Mouse (Mus musculus): ENCODE data around the gene Lgmn. TPM values are rescaled to one million over a fixed set of nuclear protein-coding genes. Genes with fewer than 3 reads are reported as not detected.

Gene Lgmn
- polyA plus RNA-seq, 1 experiment: 73.8 TPM

DNA sequence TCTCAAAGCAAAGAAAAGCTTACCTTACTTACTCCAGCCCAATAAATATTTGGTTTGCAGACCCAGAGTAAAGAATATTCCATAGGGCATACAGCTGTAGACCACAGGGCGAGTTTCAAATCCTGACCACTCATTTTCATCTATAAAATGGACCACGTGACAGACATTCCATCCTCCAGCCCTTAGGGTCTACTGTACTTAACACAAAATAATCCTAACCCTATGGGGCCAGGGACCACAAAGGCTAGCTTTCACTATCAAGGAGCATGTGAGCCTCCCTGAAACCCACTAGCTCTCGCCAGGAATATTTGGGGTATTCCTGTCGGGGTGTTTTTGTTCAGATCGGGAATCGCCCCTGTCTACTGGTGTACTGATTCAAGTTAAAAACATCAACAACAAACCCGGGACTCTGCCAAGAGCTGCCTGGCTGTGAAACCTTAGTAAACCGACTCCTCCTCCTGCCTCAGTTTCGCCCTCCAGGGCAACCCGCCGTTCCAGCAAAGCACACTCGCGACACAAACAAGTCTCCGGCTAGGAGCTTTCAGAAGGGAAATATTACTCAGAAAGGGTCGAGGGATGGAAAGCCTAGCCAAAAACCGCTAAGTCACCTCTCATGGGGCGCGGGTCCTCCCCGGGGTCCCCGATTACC is 506 bp downstream of the Lgmn start:
- H3K4me1 ChIP-seq (ENCODE audit: control insufficient read depth, insufficient read depth, low read length): 0 out of 2 replicates have a peak, but pooled peaks cover 2% of the 10 kb centered on the region
- H3K4me3 ChIP-seq (ENCODE audit: insufficient read depth, low read length): peak overlapping the region; percentile 85
- H3K27ac ChIP-seq (ENCODE audit: insufficient read depth, low read length): no peak overlapping the region
- no peak for TF ChIP-seq POLR2A (IDR thresholded peaks at IDR 0.05; ENCODE audit: low read depth, low read length)
- TF ChIP-seq CTCF (IDR thresholded peaks at IDR 0.05; ENCODE audit: borderline replicate concordance, insufficient read depth, low read length): no peak

DNA sequence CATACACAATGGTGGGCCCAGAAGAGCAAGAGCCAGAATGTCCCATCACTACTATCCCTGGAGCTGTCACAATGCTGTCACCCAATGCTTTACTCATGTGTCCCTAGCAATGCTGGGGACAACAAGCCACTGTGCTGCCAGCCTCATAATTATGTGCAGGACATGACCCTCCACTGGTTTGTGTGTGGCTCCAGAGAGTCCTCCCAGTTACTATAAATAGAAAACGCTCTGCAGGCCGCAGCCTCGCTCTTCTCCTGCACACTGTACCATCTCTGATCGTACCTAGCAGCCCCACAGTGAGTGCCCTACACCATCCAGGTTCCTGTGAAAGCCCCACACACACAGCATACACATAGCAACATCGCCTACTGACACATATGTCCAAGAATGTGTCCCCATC is 1.7 kb downstream of the Lgmn start:
- no peak overlapping the region for H3K27ac ChIP-seq (ENCODE audit: insufficient read depth, low read length)
- TF ChIP-seq CTCF (IDR thresholded peaks at IDR 0.05; ENCODE audit: borderline replicate concordance, insufficient read depth, low read length) (no peak), POLR2A (IDR thresholded peaks at IDR 0.05; ENCODE audit: low read depth, low read length) (no peak)
- no peak overlapping the region for H3K4me3 ChIP-seq (ENCODE audit: insufficient read depth, low read length)
- 0 out of 2 replicates have a peak, but pooled peaks cover 2% of the 10 kb centered on the region for H3K4me1 ChIP-seq (ENCODE audit: control insufficient read depth, insufficient read depth, low read length)

DNA sequence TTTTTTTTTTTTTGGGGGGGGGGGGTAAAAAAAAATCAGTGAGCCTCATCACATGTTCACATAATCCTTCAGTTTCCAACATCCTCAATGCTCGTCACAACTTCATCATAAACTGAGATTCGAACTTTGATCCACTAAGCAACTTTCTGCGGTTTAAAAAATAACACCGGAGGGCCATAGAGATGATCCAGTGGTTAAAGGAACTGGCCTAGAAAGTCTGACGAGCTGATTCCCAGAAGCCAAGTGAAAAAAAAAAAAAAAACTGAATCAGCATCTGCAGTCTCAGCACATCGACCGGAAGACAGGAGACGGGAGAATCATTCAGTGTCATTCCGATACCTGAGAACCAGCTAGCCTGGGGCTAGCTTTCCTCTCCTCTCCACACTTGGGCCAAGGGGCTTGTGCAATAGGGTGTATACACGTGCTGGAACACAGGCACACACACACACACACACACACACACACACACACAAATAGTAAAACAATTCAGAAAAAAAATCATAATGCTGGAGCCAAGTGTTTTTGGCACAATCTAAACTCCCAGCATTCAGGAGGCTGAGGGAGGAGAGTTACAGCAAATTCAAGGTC is 2.6 kb downstream of the Lgmn start:
- H3K27ac ChIP-seq (ENCODE audit: insufficient read depth, low read length): no peak overlapping the region
- no peak overlapping the region for H3K4me3 ChIP-seq (ENCODE audit: insufficient read depth, low read length)
- no peak for TF ChIP-seq CTCF (IDR thresholded peaks at IDR 0.05; ENCODE audit: borderline replicate concordance, insufficient read depth, low read length)
- TF ChIP-seq POLR2A (IDR thresholded peaks at IDR 0.05; ENCODE audit: low read depth, low read length): no peak
- H3K4me1 ChIP-seq (ENCODE audit: control insufficient read depth, insufficient read depth, low read length): peaks cover 6% of the 10 kb centered on the region

GRCm38 (mm10) chr12:102434107-102434506 is 5.5 kb downstream of the Lgmn start:
- no peak overlapping the region for H3K27ac ChIP-seq (ENCODE audit: insufficient read depth, low read length)
- no peak overlapping the region for H3K4me3 ChIP-seq (ENCODE audit: insufficient read depth, low read length)
- no peak for TF ChIP-seq POLR2A (IDR thresholded peaks at IDR 0.05; ENCODE audit: low read depth, low read length)
- no peak for TF ChIP-seq CTCF (IDR thresholded peaks at IDR 0.05; ENCODE audit: borderline replicate concordance, insufficient read depth, low read length)
- peaks cover 10% of the 10 kb centered on the region for H3K4me1 ChIP-seq (ENCODE audit: control insufficient read depth, insufficient read depth, low read length)

DNA sequence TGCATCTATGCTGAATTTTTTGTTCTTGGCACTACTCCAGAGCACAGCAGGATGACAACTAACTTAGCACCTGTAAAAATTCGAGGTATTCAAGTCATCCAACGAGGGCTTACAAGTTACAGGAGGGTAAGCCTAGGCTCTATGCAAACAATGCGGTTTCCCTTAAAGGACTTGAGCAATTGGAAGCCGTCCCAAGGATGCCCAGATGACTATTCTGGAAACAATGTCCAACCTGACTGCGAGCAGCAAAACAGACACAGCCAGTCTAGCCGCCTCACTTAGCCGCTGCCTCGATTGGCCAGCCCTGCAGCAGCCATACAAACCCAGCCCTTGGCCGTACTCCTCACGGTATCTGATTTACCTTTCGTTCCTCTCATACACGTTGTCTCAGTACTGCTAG is 7.4 kb downstream of the Lgmn start:
- H3K27ac ChIP-seq (ENCODE audit: insufficient read depth, low read length): no peak overlapping the region
- no peak overlapping the region for H3K4me3 ChIP-seq (ENCODE audit: insufficient read depth, low read length)
- TF ChIP-seq CTCF (IDR thresholded peaks at IDR 0.05; ENCODE audit: borderline replicate concordance, insufficient read depth, low read length) (no peak), POLR2A (IDR thresholded peaks at IDR 0.05; ENCODE audit: low read depth, low read length) (no peak)
- peaks cover 7% of the 10 kb centered on the region for H3K4me1 ChIP-seq (ENCODE audit: control insufficient read depth, insufficient read depth, low read length)

DNA sequence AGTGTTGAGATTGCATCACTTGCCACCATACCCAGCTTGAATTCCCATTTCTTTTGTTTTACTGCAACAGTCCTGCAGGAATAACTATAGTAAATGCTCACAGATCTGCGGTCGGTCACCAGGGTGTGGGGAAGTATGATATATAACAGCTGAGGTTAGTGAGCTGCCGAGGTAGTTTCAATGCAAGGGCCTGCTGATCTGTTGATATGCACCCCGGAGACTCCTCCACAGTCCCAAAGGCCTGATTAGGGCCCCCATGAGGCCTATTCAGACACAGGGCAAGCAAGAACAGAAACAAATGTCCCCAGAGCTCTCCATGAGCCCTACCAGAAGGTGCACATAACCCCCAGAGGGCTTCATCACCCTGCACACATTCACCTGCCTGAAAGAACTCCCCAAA is 9.4 kb downstream of the Lgmn start:
- Histone ChIP-seq H3K27ac (ENCODE audit: insufficient read depth, low read length) (no peak overlapping the region), H3K4me3 (ENCODE audit: insufficient read depth, low read length) (no peak overlapping the region), H3K4me1 (ENCODE audit: control insufficient read depth, insufficient read depth, low read length) (peaks cover 7% of the 10 kb centered on the region)
- TF ChIP-seq CTCF (IDR thresholded peaks at IDR 0.05; ENCODE audit: borderline replicate concordance, insufficient read depth, low read length) (no peak), POLR2A (IDR thresholded peaks at IDR 0.05; ENCODE audit: low read depth, low read length) (no peak)

GRCm38 (mm10) chr12:102429656-102430055 is 10.0 kb downstream of the Lgmn start:
- H3K27ac ChIP-seq (ENCODE audit: insufficient read depth, low read length): no peak overlapping the region
- TF ChIP-seq CTCF (IDR thresholded peaks at IDR 0.05; ENCODE audit: borderline replicate concordance, insufficient read depth, low read length) (no peak), POLR2A (IDR thresholded peaks at IDR 0.05; ENCODE audit: low read depth, low read length) (no peak)
- peaks cover 7% of the 10 kb centered on the region for H3K4me1 ChIP-seq (ENCODE audit: control insufficient read depth, insufficient read depth, low read length)
- no peak overlapping the region for H3K4me3 ChIP-seq (ENCODE audit: insufficient read depth, low read length)

- Histone ChIP-seq H3K27ac (ENCODE audit: insufficient read depth, low read length) (no peak overlapping the region), H3K4me3 (ENCODE audit: insufficient read depth, low read length) (no peak overlapping the region), H3K4me1 (ENCODE audit: control insufficient read depth, insufficient read depth, low read length) (no peaks in the 10 kb centered on the region; the same call in 1 of the 2 replicates)
- TF ChIP-seq POLR2A (IDR thresholded peaks at IDR 0.05; ENCODE audit: low read depth, low read length) (no peak), CTCF (IDR thresholded peaks at IDR 0.05; ENCODE audit: borderline replicate concordance, insufficient read depth, low read length) (no peak)
Observed at GRCm38 (mm10) chr12:102426285-102426684, 13.3 kb downstream of the Lgmn start.

GRCm38 (mm10) chr12:102425048-102425578 is 14.5 kb downstream of the Lgmn start:
- H3K27ac ChIP-seq (ENCODE audit: insufficient read depth, low read length): no peak overlapping the region
- no peak for TF ChIP-seq CTCF (IDR thresholded peaks at IDR 0.05; ENCODE audit: borderline replicate concordance, insufficient read depth, low read length)
- no peak for TF ChIP-seq POLR2A (IDR thresholded peaks at IDR 0.05; ENCODE audit: low read depth, low read length)
- no peak overlapping the region for H3K4me3 ChIP-seq (ENCODE audit: insufficient read depth, low read length)
- no peaks in the 10 kb centered on the region; the same call in 1 of the 2 replicates for H3K4me1 ChIP-seq (ENCODE audit: control insufficient read depth, insufficient read depth, low read length)

- Histone ChIP-seq H3K4me1 (ENCODE audit: control insufficient read depth, insufficient read depth, low read length) (no peaks in the 10 kb centered on the region; the same call in 1 of the 2 replicates), H3K4me3 (ENCODE audit: insufficient read depth, low read length) (no peak overlapping the region), H3K27ac (ENCODE audit: insufficient read depth, low read length) (no peak overlapping the region)
- TF ChIP-seq CTCF (IDR thresholded peaks at IDR 0.05; ENCODE audit: borderline replicate concordance, insufficient read depth, low read length) (no peak), POLR2A (IDR thresholded peaks at IDR 0.05; ENCODE audit: low read depth, low read length) (no peak)
Observed at GRCm38 (mm10) chr12:102424456-102424855, 15.2 kb downstream of the Lgmn start.
